Mouse (Mus musculus): ENCODE data around the gene Kxd1. TPM values are rescaled to one million over a fixed set of nuclear protein-coding genes. Genes with fewer than 3 reads are reported as not detected.
A peak's percentile ranks its signal among the peaks of the same experiment; 100 is the strongest.

Gene Kxd1
- polyA plus RNA-seq (2015; fragmentation: Nextera tagmentation; extraction: Ambion mirVana), result 58.5 and 64.5 TPM in 2 replicates

GRCm38 (mm10) chr8:70527512-70528181 lies at the start of gene Kxd1, which contains the start of gene Fkbp8:
Gene Kxd1 (minus strand): TSS chr8:70527956.
Gene Fkbp8 (plus strand): TSS chr8:70527724.
- Histone ChIP-seq H3K27me3 (no peaks in the 10 kb centered on the region), H3K27ac (peak within 1 kb of the TSS; percentile 90), H3K4me3 (replicated peaks) (peak within 1 kb of the TSS; percentile 72), H3K9ac (peak within 1 kb of the TSS; percentile 94), H3K9me3 (replicated peaks) (no peaks in the 10 kb centered on the region), H3K4me2 (peak within 1 kb of the TSS; percentile 69), H3K36me3 (peaks cover 31% of the 10 kb centered on the region), H3K4me1 (peaks cover 35% of the 10 kb centered on the region)
- under 1% methylated on average over 58 of the region's 61 CpGs for WGBS
- peak; percentile 89 for ATAC-seq (replicated peaks; ENCODE audit: low FRiP score)

GRCm38 (mm10) chr8:70577207-70577606 lies 49.5 kb upstream of the Kxd1 start:
- H3K9ac ChIP-seq, result no peak overlapping the region
- H3K4me1 ChIP-seq, result peaks cover 5% of the 10 kb centered on the region
- 93% methylated on average over 3 of the region's 3 CpGs for WGBS
- H3K4me2 ChIP-seq, result no peak overlapping the region
- H3K4me3 ChIP-seq (replicated peaks), result no peak overlapping the region
- no peak for ATAC-seq (replicated peaks; ENCODE audit: low FRiP score)
- peaks cover 54% of the 10 kb centered on the region for H3K36me3 ChIP-seq
- H3K27ac ChIP-seq, result no peak overlapping the region
- no peaks in the 10 kb centered on the region for H3K9me3 ChIP-seq (replicated peaks)
- no peaks in the 10 kb centered on the region for H3K27me3 ChIP-seq

- H3K4me1 ChIP-seq, result peaks cover 9% of the 10 kb centered on the region
- no peak overlapping the region for H3K4me3 ChIP-seq (replicated peaks)
- no peak for ATAC-seq (replicated peaks; ENCODE audit: low FRiP score)
- WGBS, result 61% methylated on average over 4 of the region's 4 CpGs
- no peaks in the 10 kb centered on the region for H3K27me3 ChIP-seq
- no peak overlapping the region for H3K4me2 ChIP-seq
- H3K9ac ChIP-seq, result no peak overlapping the region
- H3K36me3 ChIP-seq, result peaks cover 31% of the 10 kb centered on the region
- H3K27ac ChIP-seq, result 0 out of 2 replicates have a peak overlapping the region, but pooled peaks have one; percentile 29
- no peaks in the 10 kb centered on the region for H3K9me3 ChIP-seq (replicated peaks)
Observed at GRCm38 (mm10) chr8:70574915-70575314, 47.2 kb upstream of the Kxd1 start.

- ATAC-seq (replicated peaks; ENCODE audit: low FRiP score), result no peak
- peaks cover 28% of the 10 kb centered on the region for H3K36me3 ChIP-seq
Observed at GRCm38 (mm10) chr8:70574302-70574701, 46.5 kb upstream of the Kxd1 start.

DNA sequence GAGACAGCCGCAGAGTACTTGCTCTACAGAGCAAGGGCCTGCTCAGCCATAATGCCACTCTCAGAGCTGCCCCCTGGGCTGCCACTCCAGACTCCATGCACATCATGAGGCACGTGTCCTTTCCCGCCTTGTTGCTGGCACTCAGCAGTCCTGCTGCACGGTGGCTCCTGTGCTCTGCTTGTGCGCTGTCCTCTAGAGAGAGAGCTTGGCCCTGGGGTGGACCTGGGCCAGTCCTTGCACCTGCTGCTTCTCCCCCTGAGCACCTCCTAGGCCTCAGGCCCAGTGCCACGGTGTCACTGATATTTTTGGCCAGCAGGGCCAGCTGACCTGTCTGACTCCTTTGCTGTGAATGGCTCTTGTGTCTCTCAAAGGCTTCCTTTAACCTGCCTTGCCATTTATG lies 43.2 kb upstream of the Kxd1 start:
- H3K4me2 ChIP-seq, result no peak overlapping the region
- no peaks in the 10 kb centered on the region for H3K9me3 ChIP-seq (replicated peaks)
- WGBS, result 85% methylated on average over 6 of the region's 6 CpGs
- no peak overlapping the region for H3K4me3 ChIP-seq (replicated peaks)
- ATAC-seq (replicated peaks; ENCODE audit: low FRiP score), result no peak
- peaks cover 13% of the 10 kb centered on the region for H3K4me1 ChIP-seq
- no peaks in the 10 kb centered on the region for H3K27me3 ChIP-seq
- H3K9ac ChIP-seq, result no peak overlapping the region
- peaks cover 11% of the 10 kb centered on the region for H3K36me3 ChIP-seq
- no peak overlapping the region for H3K27ac ChIP-seq

More at GRCm38 (mm10) chr8:70574302-70574701, 46.5 kb upstream of the Kxd1 start:
- peaks cover 9% of the 10 kb centered on the region for H3K4me1 ChIP-seq
- H3K27me3 ChIP-seq, result no peaks in the 10 kb centered on the region
- no peaks in the 10 kb centered on the region for H3K9me3 ChIP-seq (replicated peaks)
- H3K4me3 ChIP-seq (replicated peaks), result no peak overlapping the region
- no peak overlapping the region for H3K4me2 ChIP-seq
- H3K27ac ChIP-seq, result peak overlapping the region; percentile 29; the same call in 1 of the 2 replicates
- no peak overlapping the region for H3K9ac ChIP-seq

DNA sequence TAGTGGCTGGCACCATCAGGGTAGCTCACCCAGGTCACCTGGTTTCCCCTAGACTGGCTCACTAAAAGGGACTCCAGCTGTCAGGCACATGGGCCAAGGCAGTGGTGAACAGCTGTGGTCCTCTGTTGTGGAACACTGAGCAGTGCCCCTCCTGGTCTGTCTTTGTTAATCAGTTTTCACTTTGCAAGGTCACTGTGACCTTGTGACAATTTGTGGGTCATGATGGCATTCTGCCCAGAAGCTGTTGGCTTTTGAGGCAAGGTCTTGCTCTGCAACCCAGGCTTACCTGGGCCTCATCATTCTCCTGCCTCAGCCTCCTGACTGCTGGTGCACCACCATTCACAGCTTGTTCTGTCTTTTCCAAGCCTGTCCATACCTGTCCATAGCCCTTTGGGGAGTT lies 42.6 kb upstream of the Kxd1 start:
- Histone ChIP-seq H3K36me3 (peaks cover 9% of the 10 kb centered on the region), H3K4me2 (no peak overlapping the region), H3K9ac (no peak overlapping the region), H3K27ac (no peak overlapping the region), H3K9me3 (replicated peaks) (no peaks in the 10 kb centered on the region), H3K27me3 (no peaks in the 10 kb centered on the region), H3K4me3 (replicated peaks) (no peak overlapping the region), H3K4me1 (peaks cover 18% of the 10 kb centered on the region)
- 0 out of 2 replicates have a peak, but pooled peaks have one; percentile 16 for ATAC-seq (replicated peaks; ENCODE audit: low FRiP score)

DNA sequence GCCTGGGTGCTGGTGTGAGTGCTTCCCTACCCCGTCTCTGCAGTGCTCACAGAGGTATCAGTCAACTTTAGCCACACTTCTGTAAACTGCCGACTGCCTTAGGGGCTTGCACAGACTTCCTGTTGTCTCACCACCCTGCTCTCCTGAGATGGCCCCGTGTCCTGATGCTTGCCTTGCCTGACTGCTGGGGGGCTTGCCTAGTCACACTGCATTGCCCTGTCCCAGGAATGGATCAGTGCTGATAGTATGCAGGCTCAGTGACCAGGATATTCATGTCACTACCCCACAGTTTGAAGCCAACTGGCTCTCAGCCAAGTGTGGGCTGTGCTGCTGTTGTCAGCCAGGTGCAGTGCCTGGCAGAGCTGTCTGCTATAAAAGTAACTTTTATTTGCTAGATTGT lies 37.8 kb upstream of the Kxd1 start:
- H3K4me1 ChIP-seq, result peaks cover 52% of the 10 kb centered on the region
- H3K4me2 ChIP-seq, result no peak overlapping the region
- no peaks in the 10 kb centered on the region; the same call in 1 of the 2 replicates for H3K36me3 ChIP-seq
- H3K9ac ChIP-seq, result no peak overlapping the region
- H3K27ac ChIP-seq, result no peak overlapping the region
- no peak for ATAC-seq (replicated peaks; ENCODE audit: low FRiP score)
- H3K27me3 ChIP-seq, result no peaks in the 10 kb centered on the region
- 64% methylated on average over 3 of the region's 3 CpGs for WGBS
- no peaks in the 10 kb centered on the region for H3K9me3 ChIP-seq (replicated peaks)
- no peak overlapping the region for H3K4me3 ChIP-seq (replicated peaks)

DNA sequence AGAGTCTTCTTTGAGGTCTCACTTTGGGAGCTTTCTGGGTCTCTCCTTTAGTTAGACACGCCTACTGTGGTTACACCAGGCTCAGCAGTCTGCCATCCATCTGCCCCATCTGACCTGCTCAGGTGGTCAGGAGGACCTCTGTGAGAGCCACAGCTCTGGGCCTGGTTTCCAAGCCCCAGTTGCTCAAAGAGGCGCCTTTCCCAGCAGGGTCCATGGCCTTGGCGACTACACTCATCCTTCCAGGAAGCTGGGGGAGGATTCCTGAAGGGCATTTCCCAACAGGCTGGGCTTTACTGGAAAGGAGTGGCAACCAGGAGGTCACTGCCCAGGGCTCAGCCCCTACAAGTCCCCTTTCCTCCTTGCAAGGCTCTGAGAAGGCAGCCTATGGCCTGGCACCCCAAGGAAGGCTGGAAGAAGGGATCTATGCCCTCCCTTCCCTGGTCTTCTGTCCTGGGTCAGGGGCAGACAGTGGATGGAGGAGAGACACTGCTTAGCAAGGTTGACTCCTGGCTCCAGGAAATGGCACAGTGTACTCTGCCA lies 37.0 kb upstream of the Kxd1 start:
- WGBS, result 63% methylated on average over 3 of the region's 3 CpGs
- no peak overlapping the region for H3K27ac ChIP-seq
- peaks cover 56% of the 10 kb centered on the region for H3K4me1 ChIP-seq
- H3K27me3 ChIP-seq, result no peaks in the 10 kb centered on the region
- no peak overlapping the region for H3K4me2 ChIP-seq
- H3K36me3 ChIP-seq, result no peaks in the 10 kb centered on the region; the same call in 1 of the 2 replicates
- H3K9me3 ChIP-seq (replicated peaks), result no peaks in the 10 kb centered on the region
- H3K4me3 ChIP-seq (replicated peaks), result no peak overlapping the region
- H3K9ac ChIP-seq, result no peak overlapping the region
- ATAC-seq (replicated peaks; ENCODE audit: low FRiP score), result no peak

- Histone ChIP-seq H3K4me2 (no peak overlapping the region), H3K27me3 (no peaks in the 10 kb centered on the region), H3K27ac (no peak overlapping the region), H3K36me3 (no peaks in the 10 kb centered on the region; the same call in 1 of the 2 replicates), H3K9ac (no peak overlapping the region), H3K9me3 (replicated peaks) (no peaks in the 10 kb centered on the region), H3K4me1 (peaks cover 61% of the 10 kb centered on the region), H3K4me3 (replicated peaks) (no peak overlapping the region)
- ATAC-seq (replicated peaks; ENCODE audit: low FRiP score), result no peak
- 86% methylated on average over 6 of the region's 6 CpGs for WGBS
Observed at GRCm38 (mm10) chr8:70563763-70564387, 36.1 kb upstream of the Kxd1 start.

- Histone ChIP-seq H3K4me1 (peaks cover 69% of the 10 kb centered on the region), H3K27ac (no peak overlapping the region), H3K36me3 (no peaks in the 10 kb centered on the region), H3K9me3 (replicated peaks) (no peaks in the 10 kb centered on the region), H3K27me3 (no peaks in the 10 kb centered on the region), H3K4me3 (replicated peaks) (no peak overlapping the region), H3K9ac (no peak overlapping the region), H3K4me2 (no peak overlapping the region)
- WGBS, result 85% methylated on average over 3 of the region's 3 CpGs
- ATAC-seq (replicated peaks; ENCODE audit: low FRiP score), result no peak
Observed at GRCm38 (mm10) chr8:70562802-70563201, 35.0 kb upstream of the Kxd1 start.

DNA sequence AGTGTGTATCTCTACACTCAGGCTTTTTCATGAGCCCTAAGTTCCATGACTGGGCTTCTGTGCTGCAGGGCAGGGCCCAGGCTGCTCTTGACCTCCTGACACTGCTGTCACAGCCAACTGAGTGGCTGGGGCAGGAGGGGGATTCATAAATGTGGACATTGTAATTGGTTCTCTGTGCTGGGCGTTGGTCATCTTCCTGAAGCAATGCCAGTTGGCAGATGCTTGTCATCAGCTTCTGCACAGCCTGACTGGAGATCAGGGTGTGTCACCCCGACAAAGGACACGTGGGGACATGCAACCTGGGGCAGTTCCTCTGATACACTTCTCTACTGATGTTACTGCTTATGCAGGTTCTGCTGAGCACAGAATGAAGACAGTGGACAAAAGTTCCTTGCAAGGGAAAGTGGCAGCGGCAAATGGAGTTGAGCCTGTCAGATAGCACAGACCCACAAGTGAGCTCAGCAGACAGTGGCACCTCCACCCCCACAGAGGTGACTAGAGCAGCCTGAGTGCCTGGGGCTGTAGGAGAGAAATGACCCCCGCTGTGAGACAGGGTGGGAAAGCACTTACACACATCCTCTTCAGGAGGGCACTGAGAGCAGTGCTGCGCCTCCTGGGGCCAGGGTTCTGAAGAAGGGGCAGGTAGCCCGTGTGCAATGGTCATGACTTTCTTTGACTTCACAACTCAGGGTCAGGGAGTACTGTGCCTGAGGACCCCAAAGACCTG lies 34.2 kb upstream of the Kxd1 start:
- 57% methylated on average over 7 of the region's 7 CpGs for WGBS
- peak overlapping the region; percentile 85 for H3K27ac ChIP-seq
- ATAC-seq (replicated peaks; ENCODE audit: low FRiP score), result no peak
- no peak overlapping the region for H3K4me2 ChIP-seq
- H3K9me3 ChIP-seq (replicated peaks), result no peaks in the 10 kb centered on the region
- H3K27me3 ChIP-seq, result no peaks in the 10 kb centered on the region
- H3K9ac ChIP-seq, result no peak overlapping the region
- no peak overlapping the region for H3K4me3 ChIP-seq (replicated peaks)
- peaks cover 69% of the 10 kb centered on the region for H3K4me1 ChIP-seq
- H3K36me3 ChIP-seq, result 0 out of 2 replicates have a peak, but pooled peaks cover 3% of the 10 kb centered on the region

GRCm38 (mm10) chr8:70561357-70561756 lies 33.6 kb upstream of the Kxd1 start:
- Histone ChIP-seq H3K9ac (no peak overlapping the region), H3K27ac (peak overlapping the region; percentile 85), H3K4me1 (peaks cover 65% of the 10 kb centered on the region), H3K36me3 (0 out of 2 replicates have a peak, but pooled peaks cover 6% of the 10 kb centered on the region), H3K9me3 (replicated peaks) (no peaks in the 10 kb centered on the region), H3K4me2 (no peak overlapping the region), H3K27me3 (no peaks in the 10 kb centered on the region), H3K4me3 (replicated peaks) (no peak overlapping the region)
- 47% methylated on average over 4 of the region's 4 CpGs for WGBS
- no peak for ATAC-seq (replicated peaks; ENCODE audit: low FRiP score)
